Mouse (Mus musculus) left cerebral cortex, adult 18-20 months (tissue): ENCODE data around the gene Cep170b. TPM values are rescaled to one million over a fixed set of nuclear protein-coding genes. Genes with fewer than 3 reads are reported as not detected.

ENCODE experiments used
- microRNA-seq, 2 experiments: library from miRNA; unstranded; fragments of <30 nt; microRNA quantifications; one replicate each; pipeline ENCODE4 v1.2.0; 2021
- total RNA-seq, 2 experiments: library from RNA; stranded (reverse); gene quantifications; 2 replicates each; pipeline ENCODE4 v1.2.3; 2021

Gene Cep170b
- total RNA-seq, 2 experiments from 2014 or later: 267 to 284 TPM

Small RNA genes within 50 kb of the gene (microRNA-seq; reads per million reads assigned to microRNA genes)
- 5.0 to 5.5 reads per million in 2 experiments for gene Mir6940

Other genes with a start within 250 kb of the Cep170b start
- under 1 TPM in 1 of 2 experiments, not detected in 1; 0.21 TPM for gene A530016L24Rik, start 231.0 kb upstream of the Cep170b start, total RNA-seq
- 100 to 1,000 TPM; 117 to 118 TPM for gene Tmem179, start 203.7 kb upstream of the Cep170b start, total RNA-seq
- 100 to 1,000 TPM; 127 to 138 TPM for gene Inf2, start 131.7 kb upstream of the Cep170b start, total RNA-seq
- 10 to 100 TPM; 16.4 to 19.7 TPM for gene Adssl1, start 100.4 kb upstream of the Cep170b start, total RNA-seq
- 10 to 100 TPM; 21.6 to 22.0 TPM for gene Siva1, start 75.8 kb upstream of the Cep170b start, total RNA-seq
- gene Akt1, start 45.6 kb upstream of the Cep170b start, total RNA-seq: 100 to 1,000 TPM; 161 to 169 TPM
- 1 to 10 TPM; 1.1 to 1.5 TPM for gene Zbtb42, start 41.6 kb upstream of the Cep170b start, total RNA-seq
- 1 to 10 TPM; 9.7 to 10.0 TPM for gene Pld4, start 40.2 kb downstream of the Cep170b start, total RNA-seq
- gene Ahnak2, start 82.2 kb downstream of the Cep170b start, total RNA-seq: 1 to 10 TPM; 5.8 to 6.6 TPM
- gene Clba1, start 88.5 kb downstream of the Cep170b start, total RNA-seq: 10 to 100 TPM; 19.6 to 22.1 TPM
- 10 to 100 TPM; 10.8 to 12.9 TPM for gene Cdca4, start 109.0 kb downstream of the Cep170b start, total RNA-seq
- gene Gpr132, start 147.8 kb downstream of the Cep170b start, total RNA-seq: under 1 TPM in 1 of 2 experiments, not detected in 1; 0.14 TPM
- 10 to 100 TPM; 53.4 to 58.9 TPM for gene Jag2, start 209.3 kb downstream of the Cep170b start, total RNA-seq
- gene Nudt14, start 221.7 kb downstream of the Cep170b start, total RNA-seq: 10 to 100 TPM; 10.4 to 12.2 TPM